Mouse (Mus musculus): Measurements from ENCODE around the gene Dlg4. TPM values are rescaled to one million over a fixed set of nuclear protein-coding genes. Genes with fewer than 3 reads are reported as not detected.

Dlg4 gene
- polyA plus RNA-seq, 1 experiment from 2014 or later, result 48.1 TPM

GRCm38 (mm10) chr11:70027397-70027796 lies 10.7 kb downstream of the Dlg4 start:
- in situ Hi-C loops (cut with MboI; ENCODE audit: low pct_unique_long_range_greater_than_20kb), result no loop called here
- TF ChIP-seq CTCF (IDR thresholded peaks at IDR 0.05), result no peak
- ChIA-PET CTCF (interaction anchor here (0.8 kb wide), 1 partner anchor 43 kb away, joined by 4 read pairs; no protein-coding TSS in a partner anchor), POLR2A (interaction anchor here (1.2 kb wide), 1 partner anchor 12 kb away, joined by 3 read pairs; the partner anchor contains the start of gene Acadvl)
- DNase-seq (ENCODE audit: low read depth, low spot score), result no peak
- H3K27me3 ChIP-seq, result no peaks in the 10 kb centered on the region
- ATAC-seq, result no peak

GRCm38 (mm10) chr11:70028401-70029129 lies 11.8 kb downstream of the Dlg4 start:
- TF ChIP-seq CTCF (IDR thresholded peaks at IDR 0.05), result no peak
- in situ Hi-C loops (cut with MboI; ENCODE audit: low pct_unique_long_range_greater_than_20kb), result no loop called here
- peak; percentile 60 for ATAC-seq
- CTCF ChIA-PET, result no interaction called here
- H3K27me3 ChIP-seq, result no peaks in the 10 kb centered on the region
- POLR2A ChIA-PET, result interaction anchor here (1.0 kb wide), 1 partner anchor 32 kb away, joined by 3 read pairs; no protein-coding TSS in a partner anchor
- DNase-seq (ENCODE audit: low read depth, low spot score), result no peak

- DNase-seq (ENCODE audit: low read depth, low spot score) (peak; percentile 85), ATAC-seq (peak; percentile 55)
- no peaks in the 10 kb centered on the region for H3K27me3 ChIP-seq
- no peak for TF ChIP-seq CTCF (IDR thresholded peaks at IDR 0.05)
- in situ Hi-C loops (cut with MboI; ENCODE audit: low pct_unique_long_range_greater_than_20kb), result no loop called here
- CTCF ChIA-PET, result no interaction called here
- POLR2A ChIA-PET, result no interaction called here
Observed at GRCm38 (mm10) chr11:70029130-70029801, 12.5 kb downstream of the Dlg4 start.

GRCm38 (mm10) chr11:70029829-70030550 lies 13.2 kb downstream of the Dlg4 start:
- CTCF ChIA-PET, result no interaction called here
- no peak for TF ChIP-seq CTCF (IDR thresholded peaks at IDR 0.05)
- POLR2A ChIA-PET, result no interaction called here
- DNase-seq (ENCODE audit: low read depth, low spot score), result no peak
- in situ Hi-C loops (cut with MboI; ENCODE audit: low pct_unique_long_range_greater_than_20kb), result no loop called here
- ATAC-seq, result no peak
- H3K27me3 ChIP-seq, result no peaks in the 10 kb centered on the region

- ChIA-PET CTCF (no interaction called here), POLR2A (no interaction called here)
- ATAC-seq, result no peak
- DNase-seq (ENCODE audit: low read depth, low spot score), result no peak
- no peak for TF ChIP-seq CTCF (IDR thresholded peaks at IDR 0.05)
- in situ Hi-C loops (cut with MboI; ENCODE audit: low pct_unique_long_range_greater_than_20kb), result no loop called here
- H3K27me3 ChIP-seq, result no peaks in the 10 kb centered on the region
Observed at GRCm38 (mm10) chr11:70030651-70031320, 14.0 kb downstream of the Dlg4 start.

- in situ Hi-C loops (cut with MboI; ENCODE audit: low pct_unique_long_range_greater_than_20kb), result no loop called here
- no peak for TF ChIP-seq CTCF (IDR thresholded peaks at IDR 0.05)
- CTCF ChIA-PET, result no interaction called here
- ATAC-seq, result no peak
- no peak for DNase-seq (ENCODE audit: low read depth, low spot score)
- POLR2A ChIA-PET, result no interaction called here
- no peaks in the 10 kb centered on the region for H3K27me3 ChIP-seq
Observed at GRCm38 (mm10) chr11:70031321-70031670, 14.6 kb downstream of the Dlg4 start.

GRCm38 (mm10) chr11:70038174-70038573 lies 21.4 kb downstream of the Dlg4 start:
- in situ Hi-C loops (cut with MboI; ENCODE audit: low pct_unique_long_range_greater_than_20kb), result no loop called here
- DNase-seq (ENCODE audit: low read depth, low spot score), result no peak
- no peak for TF ChIP-seq CTCF (IDR thresholded peaks at IDR 0.05)
- peak; percentile 42 for ATAC-seq
- ChIA-PET POLR2A (no interaction called here), CTCF (interaction anchor here (1.4 kb wide), 1 partner anchor 16 kb away, joined by 4 read pairs; the partner anchor contains the start of gene Asgr1)
- H3K27me3 ChIP-seq, result no peaks in the 10 kb centered on the region

- no peak for TF ChIP-seq CTCF (IDR thresholded peaks at IDR 0.05)
- DNase-seq (ENCODE audit: low read depth, low spot score) (no peak), ATAC-seq (no peak)
- CTCF ChIA-PET, result interaction anchor here (1.1 kb wide), 1 partner anchor 16 kb away, joined by 3 read pairs; no protein-coding TSS in a partner anchor
- no peaks in the 10 kb centered on the region for H3K27me3 ChIP-seq
- POLR2A ChIA-PET, result no interaction called here
- in situ Hi-C loops (cut with MboI; ENCODE audit: low pct_unique_long_range_greater_than_20kb), result no loop called here
Observed at GRCm38 (mm10) chr11:70039631-70040030, 22.9 kb downstream of the Dlg4 start.

- in situ Hi-C loops (cut with MboI; ENCODE audit: low pct_unique_long_range_greater_than_20kb), result no loop called here
- CTCF ChIA-PET, result interaction anchor here (1.1 kb wide), 1 partner anchor 15 kb away, joined by 3 read pairs; no protein-coding TSS in a partner anchor
- H3K27me3 ChIP-seq, result no peaks in the 10 kb centered on the region
- TF ChIP-seq CTCF (IDR thresholded peaks at IDR 0.05), result no peak
- ATAC-seq, result no peak
- POLR2A ChIA-PET, result interaction anchor here (0.6 kb wide), 2 partner anchors 44 to 229 kb away, joined by 3 read pairs; no protein-coding TSS in a partner anchor
- no peak for DNase-seq (ENCODE audit: low read depth, low spot score)
Observed at GRCm38 (mm10) chr11:70040184-70040583, 23.4 kb downstream of the Dlg4 start.
